Mouse (Mus musculus) hindbrain, postnatal 0 days (tissue): ENCODE measurements around the gene Slc27a4. TPM values are rescaled to one million over a fixed set of nuclear protein-coding genes. Genes with fewer than 3 reads are reported as not detected.
A peak's percentile ranks its signal among the peaks of the same experiment; 100 is the strongest.
"Not testable (repeated sequence)": the region's sequence is repeated elsewhere in the genome, so short reads cannot be mapped to it uniquely, and the experiment has no call there.

Source experiments
- ATAC-seq: fragments of 200-750 bp; cut with Nextera tagmentation; 2 replicates; pipeline ENCODE4 v1.8.0; 2017; ENCODE audit warnings: mild to moderate bottlenecking, moderate TSS enrichment, moderate library complexity
- DNase-seq: peaks from one replicate; pipeline ENCODE4 v3.0.0-alpha.2; 2015; ENCODE audit warnings: low spot score
- H3K27ac ChIP-seq: fragments of 300-500 bp; sonication (generic); 2 replicates; pipeline ENCODE4 v1.5.1; 2014; ENCODE audit warnings: mild to moderate bottlenecking
- H3K27me3 ChIP-seq: fragments of 300-500 bp; sonication (generic); 2 replicates; pipeline ENCODE4 v1.6.1; 2014; ENCODE audit warnings: low read length, mixed read lengths; ENCODE audit not compliant: insufficient read depth
- H3K36me3 ChIP-seq: fragments of 300-500 bp; sonication (generic); 2 replicates; pipeline ENCODE4 v1.6.1; 2014; ENCODE audit warnings: low read length, mixed read lengths; ENCODE audit not compliant: insufficient read depth
- H3K4me1 ChIP-seq: fragments of 300-500 bp; sonication (generic); 2 replicates; pipeline ENCODE4 v1.6.1; 2014; ENCODE audit warnings: antibody characterized with exemption, low read length, mixed read lengths; ENCODE audit not compliant: insufficient read depth
- H3K4me2 ChIP-seq: fragments of 300-500 bp; sonication (generic); 2 replicates; pipeline ENCODE4 v1.6.1; 2014; ENCODE audit warnings: low read depth, mild to moderate bottlenecking, low read length, moderate library complexity, mixed read lengths
- H3K4me3 ChIP-seq: fragments of 300-500 bp; sonication (generic); 2 replicates; pipeline ENCODE4 v1.5.1; 2014; ENCODE audit warnings: low read length
- H3K9ac ChIP-seq: fragments of 300-500 bp; sonication (generic); replicated peaks from 2 replicates; pipeline ENCODE4 v1.6.1; 2014; ENCODE audit warnings: mild to moderate bottlenecking, low read length, moderate library complexity, mixed read lengths
- H3K9me3 ChIP-seq: fragments of 300-500 bp; sonication (generic); 2 replicates; pipeline ENCODE4 v1.6.1; 2016; ENCODE audit warnings: low read length, mixed read lengths
- CTCF ChIP-seq: IDR thresholded peaks from 2 replicates; pipeline ENCODE4 v1.5.1; 2016; ENCODE audit warnings: antibody characterized with exemption, control low read depth, low read depth
- WGBS: fragments of 180-500 bp; shearing (Covaris S2); extraction: QIAGEN DNeasy Blood & Tissue Kit; methylation state at CpG from one replicate; pipeline ENCODE4 v1.1.7; 2014; 5-methylcytosine and 5-hydroxymethylcytosine counted together
- polyA plus RNA-seq: library from polyadenylated mRNA; unstranded; fragments of >200 nt; fragmentation: Nextera tagmentation; extraction: Ambion mirVana; gene quantifications from 2 replicates; pipeline ENCODE4 v1.2.1, GENCODE M21; 2015
- total RNA-seq: library from RNA; depleted of rRNA; stranded (reverse); fragments of >200 nt; gene quantifications from 2 replicates; pipeline ENCODE4 v1.2.3, GENCODE M21; 2014

Slc27a4 gene
- total and polyA plus RNA-seq, 2 experiments from 2014 or later = 46.4 to 139 TPM

GRCm38 (mm10) chr2:29771611-29772461 is 30.6 kb upstream of the Slc27a4 start:
- no peak overlapping the region for H3K4me2 ChIP-seq
- DNase-seq (no peak), ATAC-seq (no peak)
- no peak overlapping the region for H3K27ac ChIP-seq
- H3K36me3 ChIP-seq = peaks cover 3% of the 10 kb centered on the region
- no peaks in the 10 kb centered on the region for H3K27me3 ChIP-seq
- TF ChIP-seq CTCF = no peak
- no peak overlapping the region for H3K9ac ChIP-seq
- no peaks in the 10 kb centered on the region for H3K9me3 ChIP-seq
- no peak overlapping the region for H3K4me3 ChIP-seq
- H3K4me1 ChIP-seq = no peaks in the 10 kb centered on the region
- 81% methylated on average over 8 of the region's 8 CpGs for WGBS

DNA sequence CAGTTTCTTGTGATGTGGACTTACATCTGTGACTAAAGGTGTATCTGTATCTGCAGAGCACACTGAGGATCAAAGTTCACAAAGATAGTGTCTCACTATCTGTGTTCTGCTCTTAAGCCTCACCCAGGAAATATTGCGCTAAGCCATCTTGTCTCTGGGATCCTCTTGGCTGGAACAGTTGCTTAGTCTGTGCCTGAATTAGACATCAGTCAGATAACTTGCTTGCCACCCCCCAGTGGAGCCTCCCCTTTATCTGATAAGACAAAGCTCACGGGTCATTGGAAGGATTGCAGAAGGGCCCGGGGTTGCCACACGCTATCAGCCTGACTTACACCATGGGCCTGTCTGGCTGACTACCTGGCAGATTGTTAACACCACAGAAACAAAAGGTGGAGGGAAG is 29.1 kb upstream of the Slc27a4 start:
- Histone ChIP-seq H3K4me1 (no peaks in the 10 kb centered on the region), H3K4me2 (no peak overlapping the region), H3K4me3 (no peak overlapping the region), H3K27me3 (no peaks in the 10 kb centered on the region), H3K27ac (no peak overlapping the region), H3K9ac (no peak overlapping the region), H3K36me3 (peaks cover 18% of the 10 kb centered on the region), H3K9me3 (no peaks in the 10 kb centered on the region)
- ATAC-seq (no peak), DNase-seq (no peak)
- WGBS = 92% methylated on average over 4 of the region's 4 CpGs
- no peak for TF ChIP-seq CTCF

DNA sequence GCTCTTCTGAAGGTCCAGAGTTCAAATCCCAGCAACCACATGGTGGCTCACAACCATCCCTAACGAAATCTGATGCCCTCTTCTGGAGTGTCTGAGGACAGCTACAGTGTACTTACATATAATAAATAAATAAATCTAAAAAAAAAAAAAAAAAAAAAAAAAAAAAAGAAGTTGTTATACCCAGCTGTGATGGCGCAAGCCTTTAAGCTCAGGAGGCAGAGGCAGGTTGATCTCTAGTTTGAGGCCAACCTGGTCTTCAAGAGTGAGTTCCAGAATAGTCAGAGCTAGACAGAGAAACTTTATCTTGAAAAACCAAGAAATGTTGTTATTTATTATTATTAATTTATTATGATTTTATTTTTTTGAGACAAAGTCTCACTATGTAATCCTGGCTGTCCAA is 21.2 kb upstream of the Slc27a4 start:
- H3K4me2 ChIP-seq, H3K4me3 ChIP-seq, H3K27ac ChIP-seq, DNase-seq, ATAC-seq, H3K4me1 ChIP-seq, H3K9me3 ChIP-seq, H3K27me3 ChIP-seq, H3K9ac ChIP-seq: not testable (repeated sequence)
- H3K36me3 ChIP-seq = peaks cover 74% of the 10 kb centered on the region
- 94% methylated on average over 2 of the region's 2 CpGs for WGBS

DNA sequence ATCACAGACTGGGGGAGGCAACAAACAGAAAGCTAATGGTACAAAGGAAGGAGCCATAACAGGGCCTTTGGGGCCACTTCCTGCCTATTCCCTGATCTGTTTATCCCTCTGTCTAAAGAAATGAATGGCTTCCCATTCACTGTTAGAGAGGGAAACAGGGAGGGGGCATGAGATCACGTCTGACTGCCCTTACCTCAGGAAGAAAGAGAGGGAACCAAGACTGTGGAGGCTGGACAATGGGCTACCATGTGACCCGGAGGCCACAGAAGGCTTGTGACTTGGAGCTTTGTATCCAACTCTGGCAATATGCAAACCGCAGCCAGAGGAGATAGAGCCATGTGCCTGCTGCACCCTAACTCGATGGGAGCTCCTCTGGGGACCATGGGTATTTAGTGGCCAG is 18.1 kb upstream of the Slc27a4 start:
- Histone ChIP-seq H3K9me3 (no peaks in the 10 kb centered on the region), H3K27me3 (no peaks in the 10 kb centered on the region), H3K4me2 (no peak overlapping the region), H3K4me1 (no peaks in the 10 kb centered on the region), H3K9ac (no peak overlapping the region), H3K36me3 (peaks cover 47% of the 10 kb centered on the region), H3K4me3 (no peak overlapping the region), H3K27ac (no peak overlapping the region)
- WGBS = 69% methylated on average over 4 of the region's 4 CpGs
- no peak for ATAC-seq
- DNase-seq = no peak
- no peak for TF ChIP-seq CTCF

DNA sequence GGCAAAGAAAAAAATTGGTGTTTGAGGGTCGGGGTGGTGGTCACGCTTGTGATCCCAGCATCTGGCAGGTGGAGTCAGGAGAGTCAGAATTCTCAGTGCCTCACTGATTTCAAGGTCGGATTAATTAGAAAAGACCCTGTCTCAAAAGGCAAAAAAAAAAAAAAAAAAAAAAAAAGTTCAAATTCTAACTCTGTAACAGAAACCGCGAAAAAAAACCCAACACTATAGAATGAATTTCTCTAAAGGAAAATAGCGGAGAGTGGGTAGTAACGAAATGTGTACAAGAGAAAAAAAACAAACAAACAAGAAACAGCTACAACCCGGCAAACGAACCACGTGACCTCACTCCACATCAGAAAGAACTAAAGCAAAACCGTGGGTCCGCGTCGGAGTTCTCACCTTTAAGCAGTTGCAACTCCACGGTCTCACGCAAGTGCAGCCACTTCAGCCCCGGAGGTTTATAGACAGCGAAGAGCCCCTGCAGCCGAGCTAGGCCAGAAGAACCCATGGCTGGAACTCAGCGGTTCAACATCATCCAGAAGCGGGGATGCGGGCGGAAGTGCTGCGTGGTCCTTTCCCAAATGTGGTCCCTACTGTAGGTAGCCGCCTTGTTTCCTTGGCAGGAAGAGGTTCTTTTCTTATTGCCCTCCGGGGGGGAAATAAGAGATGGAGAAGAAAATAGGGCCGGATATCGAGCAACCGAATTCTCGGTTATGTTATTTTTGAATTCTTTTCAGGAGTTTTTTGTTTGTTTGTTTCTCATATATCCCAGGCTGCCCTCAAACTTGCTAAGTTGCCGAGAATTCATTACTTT is 15.1 kb upstream of the Slc27a4 start, which contains the start of gene Coq4:
Gene Coq4 (plus strand): TSS at position 390 of the 814 bp plus-strand sequence.
- TF ChIP-seq CTCF = no peak
- ATAC-seq (peak; percentile 91), DNase-seq (peak; percentile 96)
- Histone ChIP-seq H3K9ac (peak within 1 kb of the TSS; percentile 64), H3K36me3 (peaks cover 42% of the 10 kb centered on the region), H3K27ac (peak within 1 kb of the TSS; percentile 75), H3K4me3 (peak within 1 kb of the TSS; percentile 62), H3K4me1 (no peaks in the 10 kb centered on the region), H3K27me3 (no peaks in the 10 kb centered on the region), H3K4me2 (peak within 1 kb of the TSS; percentile 86), H3K9me3 (no peaks in the 10 kb centered on the region)
- WGBS = 2% methylated on average over 31 of the region's 31 CpGs

DNA sequence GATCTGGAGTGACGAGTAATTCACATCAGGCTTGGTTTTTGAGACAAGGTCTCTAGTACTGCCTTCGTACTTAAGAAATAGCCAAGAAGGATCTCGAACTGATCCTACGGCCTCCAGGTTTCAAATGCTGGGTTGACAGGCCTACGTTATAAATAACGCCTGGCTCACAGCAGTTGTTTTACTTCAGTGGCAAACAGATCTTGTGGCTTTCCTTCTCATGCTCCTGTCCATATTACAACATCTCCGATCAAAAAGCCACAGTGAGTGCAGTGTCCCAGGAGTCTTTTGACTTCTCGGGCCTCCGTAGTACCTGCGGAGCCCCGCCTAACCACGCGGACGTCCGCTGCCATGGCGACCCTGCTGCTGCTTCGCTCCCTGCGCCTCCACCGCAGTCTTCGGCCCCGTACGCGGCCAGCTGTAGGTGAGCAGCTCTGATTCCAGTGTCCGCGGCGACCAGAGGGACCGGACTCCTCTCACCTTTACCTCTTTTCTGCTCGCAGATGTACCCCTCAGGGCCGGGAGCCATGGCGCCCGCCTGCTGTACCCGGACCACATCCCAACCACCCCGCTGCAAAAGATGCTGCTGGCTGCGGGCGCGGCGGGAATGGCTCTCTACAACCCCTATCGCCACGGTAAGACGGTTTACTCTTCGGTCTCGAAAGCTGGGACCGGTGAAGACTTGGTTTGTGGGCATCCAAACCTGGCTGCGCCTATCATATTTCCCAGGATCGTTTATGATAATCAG is 14.3 kb upstream of the Slc27a4 start, which contains the start of gene Trub2:
Gene Trub2 (minus strand): TSS at position 566 of the 745 bp plus-strand sequence.
- ATAC-seq (peak; percentile 79), DNase-seq (peak; percentile 85)
- Histone ChIP-seq H3K27ac (peak within 1 kb of the TSS; percentile 75), H3K4me3 (peak within 1 kb of the TSS; percentile 62), H3K4me1 (no peaks in the 10 kb centered on the region), H3K36me3 (peaks cover 34% of the 10 kb centered on the region), H3K9me3 (no peaks in the 10 kb centered on the region), H3K27me3 (no peaks in the 10 kb centered on the region), H3K4me2 (peak within 1 kb of the TSS; percentile 86), H3K9ac (peak within 1 kb of the TSS; percentile 64)
- WGBS = 2% methylated on average over 45 of the region's 45 CpGs
- no peak for TF ChIP-seq CTCF
